Mouse (Mus musculus) CD4-positive, CD25-positive, alpha-beta regulatory T cell (primary cell): ENCODE results near the gene Usp13. TPM values are rescaled to one million over a fixed set of nuclear protein-coding genes. Genes with fewer than 3 reads are reported as not detected.

ENCODE experiments used
- polyA plus RNA-seq: library from polyadenylated mRNA; unstranded; fragments of 100-300 nt; shearing (Covaris generic); gene quantifications from one replicate; pipeline ENCODE4 v1.2.1, GENCODE M21; 2017

Usp13 gene
- not detected for polyA plus RNA-seq

DNA sequence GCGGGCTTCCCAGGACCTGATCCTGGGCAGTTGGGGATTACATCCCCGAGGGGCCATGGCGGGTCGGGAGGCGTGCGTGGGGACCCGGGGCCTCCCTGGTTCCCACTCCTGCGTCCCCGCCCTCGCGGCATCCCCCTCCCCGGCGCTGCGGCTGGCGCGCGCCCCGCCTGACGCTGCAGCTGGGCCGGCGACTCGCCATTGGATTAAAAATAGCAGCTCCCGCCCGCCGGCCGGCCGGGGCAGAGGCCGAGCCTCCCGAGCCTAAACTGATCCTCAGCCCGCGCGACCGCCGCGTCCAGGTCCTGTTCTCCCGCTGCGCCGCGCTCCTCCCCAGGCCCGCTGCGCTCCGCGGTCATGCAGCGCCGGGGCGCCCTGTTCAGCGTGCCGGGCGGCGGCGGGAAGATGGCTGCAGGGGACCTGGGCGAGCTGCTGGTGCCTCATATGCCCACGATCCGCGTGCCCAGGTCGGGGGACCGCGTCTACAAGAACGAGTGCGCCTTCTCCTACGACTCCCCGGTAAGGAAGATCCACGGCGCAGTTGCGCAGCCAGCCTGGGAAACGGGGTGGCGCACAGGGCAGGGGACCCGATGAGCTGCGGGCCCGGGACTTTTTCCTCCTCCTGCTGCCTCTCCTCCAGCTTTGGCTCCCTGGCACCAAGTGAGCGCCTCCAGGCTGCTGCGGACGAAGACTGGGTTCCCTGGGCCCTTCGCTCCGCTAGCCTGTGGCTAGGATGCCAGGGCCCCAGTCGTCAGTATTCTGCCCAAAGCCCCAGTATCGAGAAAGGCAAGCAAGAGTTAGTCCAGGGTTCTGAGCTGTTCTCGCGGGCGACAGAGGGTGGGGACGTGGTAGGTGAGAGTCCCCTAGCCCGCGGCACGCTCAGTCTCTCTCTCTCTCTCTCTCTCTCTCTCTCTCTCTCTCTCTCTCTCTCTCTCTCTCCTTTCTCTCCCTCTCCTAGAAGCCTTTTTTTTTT is at the start of gene Usp13:
TSS of gene Usp13 (plus strand) at position 190 of the 970 bp plus-strand sequence.

Other genes with a start within 250 kb of the Usp13 start
- 15.9 TPM for gene Gnb4, start 201.0 kb upstream of the Usp13 start, polyA plus RNA-seq
- gene Actl6a, start 111.2 kb upstream of the Usp13 start, polyA plus RNA-seq = 119 TPM
- gene Ndufb5, start 80.6 kb upstream of the Usp13 start, polyA plus RNA-seq = 157 TPM
- gene Mrpl47, start 79.9 kb upstream of the Usp13 start, polyA plus RNA-seq = 23.6 TPM